Mouse (Mus musculus) midbrain, embryonic 12.5 days (tissue): Measurements from ENCODE around the gene Atxn7l1. TPM values are rescaled to one million over a fixed set of nuclear protein-coding genes. Genes with fewer than 3 reads are reported as not detected.

ENCODE experiments used
- ATAC-seq: fragments of 200-750 bp; cut with Nextera tagmentation; 2 replicates; pipeline ENCODE4 v1.8.0; 2017; ENCODE audit warnings: low read depth, moderate TSS enrichment, moderate library complexity; ENCODE audit not compliant: low FRiP score
- H3K27ac ChIP-seq: fragments of 300-500 bp; sonication (generic); replicated peaks from 2 replicates; pipeline ENCODE4 v1.5.1; 2016; ENCODE audit warnings: mild to moderate bottlenecking
- H3K27me3 ChIP-seq: fragments of 300-500 bp; sonication (generic); 2 replicates; pipeline ENCODE4 v1.6.1; 2016; ENCODE audit warnings: mild to moderate bottlenecking
- H3K36me3 ChIP-seq: fragments of 300-500 bp; sonication (generic); 2 replicates; pipeline ENCODE4 v1.6.1; 2016
- H3K4me1 ChIP-seq: fragments of 300-500 bp; sonication (generic); 2 replicates; pipeline ENCODE4 v1.6.1; 2016
- H3K4me2 ChIP-seq: fragments of 300-500 bp; sonication (generic); replicated peaks from 2 replicates; pipeline ENCODE4 v1.6.1; 2016; ENCODE audit warnings: mild to moderate bottlenecking, moderate library complexity
- H3K4me3 ChIP-seq: fragments of 300-500 bp; sonication (generic); 2 replicates; pipeline ENCODE4 v1.5.1; 2016; ENCODE audit warnings: mild to moderate bottlenecking
- H3K9ac ChIP-seq: fragments of 300-500 bp; sonication (generic); replicated peaks from 2 replicates; pipeline ENCODE4 v1.6.1; 2016; ENCODE audit warnings: mild to moderate bottlenecking, moderate library complexity
- H3K9me3 ChIP-seq: fragments of 300-500 bp; sonication (generic); 2 replicates; pipeline ENCODE4 v1.6.1; 2016; ENCODE audit warnings: mild to moderate bottlenecking
- WGBS: fragments of 180-500 bp; shearing (Covaris S2); methylation state at CpG from one replicate; pipeline ENCODE4 v1.1.7; 2016; 5-methylcytosine and 5-hydroxymethylcytosine counted together
- polyA plus RNA-seq: library from polyadenylated mRNA; unstranded; fragments of >200 nt; fragmentation: Nextera tagmentation; extraction: Ambion mirVana; gene quantifications from 2 replicates; pipeline ENCODE4 v1.2.1, GENCODE M21; 2016

Gene Atxn7l1
- polyA plus RNA-seq, 1 experiment from 2014 or later: 11.3 TPM

- no peaks in the 10 kb centered on the region for H3K36me3 ChIP-seq
- H3K27me3 ChIP-seq: no peaks in the 10 kb centered on the region
- no peak for ATAC-seq
- no peak overlapping the region for H3K9ac ChIP-seq
- H3K4me3 ChIP-seq: no peak overlapping the region
- peaks cover 7% of the 10 kb centered on the region; the same call in 1 of the 2 replicates for H3K4me1 ChIP-seq
- H3K27ac ChIP-seq: no peak overlapping the region
- WGBS: 85% methylated on average over 5 of the region's 5 CpGs
- no peak overlapping the region for H3K4me2 ChIP-seq
- no peaks in the 10 kb centered on the region for H3K9me3 ChIP-seq
Observed at GRCm38 (mm10) chr12:33315804-33316203, 168.3 kb downstream of the Atxn7l1 start.

DNA sequence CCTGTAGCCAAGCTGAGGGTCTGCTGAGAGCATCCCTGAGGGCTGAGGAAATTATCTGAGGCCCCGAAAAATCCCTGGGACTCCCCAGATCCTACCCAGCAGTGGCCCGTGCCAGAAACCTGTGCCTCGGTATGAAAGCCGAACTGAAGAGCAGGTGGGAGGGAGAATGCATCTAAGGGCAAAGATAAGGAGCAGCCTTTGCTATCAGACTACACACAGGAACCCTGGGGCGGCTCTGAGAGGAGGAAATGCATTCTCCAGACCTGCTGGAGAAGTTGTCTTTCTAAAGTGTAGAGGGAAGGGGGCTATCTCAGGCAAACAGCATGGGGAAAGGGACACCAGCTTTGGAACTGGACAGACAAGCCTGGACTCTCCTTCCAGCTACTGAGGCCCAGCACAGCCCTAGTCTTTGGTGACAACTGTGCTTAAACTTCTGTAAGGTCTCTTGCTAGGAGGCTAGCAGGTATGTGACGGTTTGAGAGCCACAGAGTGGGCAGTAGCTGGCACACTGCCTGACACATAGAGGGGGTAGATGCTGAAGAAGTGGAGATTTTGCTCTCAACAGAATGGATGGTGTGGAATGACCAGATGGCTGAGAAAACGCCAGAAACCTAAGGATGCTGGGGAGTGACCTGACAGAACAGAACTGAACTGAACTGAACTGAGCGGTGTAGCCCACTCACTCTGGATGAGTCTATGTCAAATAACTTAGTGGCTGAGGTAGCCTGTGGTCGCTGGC is 170.5 kb downstream of the Atxn7l1 start:
- H3K27ac ChIP-seq: no peak overlapping the region
- H3K4me1 ChIP-seq: peaks cover 7% of the 10 kb centered on the region; the same call in 1 of the 2 replicates
- H3K9me3 ChIP-seq: no peaks in the 10 kb centered on the region
- H3K4me2 ChIP-seq: no peak overlapping the region
- no peaks in the 10 kb centered on the region for H3K36me3 ChIP-seq
- ATAC-seq: no peak
- H3K4me3 ChIP-seq: no peak overlapping the region
- no peak overlapping the region for H3K9ac ChIP-seq
- 89% methylated on average over 9 of the region's 9 CpGs for WGBS
- no peaks in the 10 kb centered on the region for H3K27me3 ChIP-seq

GRCm38 (mm10) chr12:33322547-33322946 is 175.1 kb downstream of the Atxn7l1 start:
- Histone ChIP-seq H3K4me2 (no peak overlapping the region), H3K27ac (no peak overlapping the region), H3K27me3 (no peaks in the 10 kb centered on the region), H3K36me3 (0 out of 2 replicates have a peak, but pooled peaks cover 6% of the 10 kb centered on the region), H3K9me3 (no peaks in the 10 kb centered on the region), H3K4me1 (no peaks in the 10 kb centered on the region), H3K4me3 (no peak overlapping the region), H3K9ac (no peak overlapping the region)
- no peak for ATAC-seq
- WGBS: 74% methylated on average over 7 of the region's 7 CpGs

DNA sequence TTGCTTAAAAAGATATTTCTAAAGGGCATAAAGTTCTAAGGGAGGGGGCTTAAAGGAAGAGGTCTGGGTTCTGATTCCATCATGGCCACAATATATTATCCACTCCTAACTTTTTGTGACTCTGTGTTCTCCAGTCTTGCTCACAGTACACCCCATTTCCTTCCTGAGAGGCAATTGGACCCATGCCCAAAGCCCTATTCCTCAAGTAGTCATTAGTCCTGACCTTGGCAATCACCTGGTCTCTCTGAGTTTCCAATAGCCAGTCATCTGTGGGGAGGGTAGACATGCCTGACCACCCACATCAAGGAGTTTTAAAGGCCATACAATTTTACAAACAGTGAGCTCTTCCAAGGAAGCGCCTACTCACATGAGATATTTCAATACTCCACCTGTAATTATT is 176.3 kb downstream of the Atxn7l1 start:
- H3K27me3 ChIP-seq: no peaks in the 10 kb centered on the region
- H3K4me2 ChIP-seq: no peak overlapping the region
- no peak overlapping the region for H3K9ac ChIP-seq
- no peak overlapping the region for H3K4me3 ChIP-seq
- H3K27ac ChIP-seq: no peak overlapping the region
- no peaks in the 10 kb centered on the region for H3K4me1 ChIP-seq
- ATAC-seq: no peak
- H3K9me3 ChIP-seq: no peaks in the 10 kb centered on the region
- WGBS: 95% methylated on average over 1 of the region's 1 CpGs
- 0 out of 2 replicates have a peak, but pooled peaks cover 7% of the 10 kb centered on the region for H3K36me3 ChIP-seq

- ATAC-seq: no peak
- Histone ChIP-seq H3K36me3 (0 out of 2 replicates have a peak, but pooled peaks cover 7% of the 10 kb centered on the region), H3K27me3 (no peaks in the 10 kb centered on the region), H3K4me1 (no peaks in the 10 kb centered on the region), H3K27ac (no peak overlapping the region), H3K9ac (no peak overlapping the region), H3K4me2 (no peak overlapping the region), H3K9me3 (no peaks in the 10 kb centered on the region), H3K4me3 (no peak overlapping the region)
- 79% methylated on average over 9 of the region's 9 CpGs for WGBS
Observed at GRCm38 (mm10) chr12:33325424-33325823, 177.9 kb downstream of the Atxn7l1 start.

DNA sequence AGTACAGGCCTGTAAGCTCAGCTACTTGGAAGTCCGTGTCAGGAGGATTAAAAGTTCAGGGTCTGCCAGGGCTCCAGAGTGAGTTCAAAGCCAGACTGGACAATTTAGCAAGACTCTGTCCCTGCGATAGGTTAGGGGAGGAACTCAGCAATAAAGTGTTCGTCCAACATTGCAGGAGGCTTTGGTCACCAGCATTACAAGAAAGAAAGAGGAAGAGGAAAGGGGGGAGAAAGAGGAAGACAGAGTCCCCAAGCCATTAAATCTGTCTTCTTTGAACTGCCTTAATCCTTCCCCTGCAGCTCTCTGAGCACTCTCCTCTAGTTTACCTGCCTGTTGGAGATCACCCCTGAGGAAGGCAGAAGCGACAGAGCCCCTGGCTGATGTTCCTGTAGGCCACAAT is 184.6 kb downstream of the Atxn7l1 start:
- WGBS: 58% methylated on average over 4 of the region's 4 CpGs
- Histone ChIP-seq H3K4me1 (0 out of 2 replicates have a peak, but pooled peaks cover 6% of the 10 kb centered on the region), H3K9me3 (no peaks in the 10 kb centered on the region), H3K27me3 (peaks cover 4% of the 10 kb centered on the region; the same call in 1 of the 2 replicates), H3K27ac (no peak overlapping the region), H3K36me3 (0 out of 2 replicates have a peak, but pooled peaks cover 6% of the 10 kb centered on the region), H3K4me2 (no peak overlapping the region), H3K4me3 (no peak overlapping the region), H3K9ac (no peak overlapping the region)
- ATAC-seq: no peak

DNA sequence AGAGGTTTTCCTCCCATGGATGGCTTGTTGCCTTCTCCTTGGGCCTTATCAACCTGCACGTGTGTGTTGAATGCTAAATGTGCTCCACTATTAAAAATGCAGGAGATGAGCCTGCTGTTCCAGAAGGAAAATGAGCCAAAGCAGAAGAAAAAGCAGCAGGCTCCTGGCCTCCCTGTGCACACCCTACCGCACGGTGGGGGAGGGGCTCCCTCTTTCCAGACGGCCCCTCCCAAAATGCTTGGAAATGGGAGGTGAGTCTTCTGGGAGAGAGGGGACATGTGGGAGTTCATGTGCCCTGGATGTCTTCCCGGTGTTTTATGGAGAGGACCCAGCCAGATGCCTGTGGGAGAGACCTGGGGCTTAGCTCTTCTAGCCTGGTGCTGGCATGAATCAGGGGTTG is 185.3 kb downstream of the Atxn7l1 start:
- Histone ChIP-seq H3K4me3 (no peak overlapping the region), H3K4me2 (no peak overlapping the region), H3K4me1 (0 out of 2 replicates have a peak, but pooled peaks cover 6% of the 10 kb centered on the region), H3K9ac (no peak overlapping the region), H3K36me3 (no peaks in the 10 kb centered on the region), H3K27me3 (peaks cover 4% of the 10 kb centered on the region; the same call in 1 of the 2 replicates), H3K9me3 (no peaks in the 10 kb centered on the region), H3K27ac (no peak overlapping the region)
- 70% methylated on average over 5 of the region's 5 CpGs for WGBS
- no peak for ATAC-seq

DNA sequence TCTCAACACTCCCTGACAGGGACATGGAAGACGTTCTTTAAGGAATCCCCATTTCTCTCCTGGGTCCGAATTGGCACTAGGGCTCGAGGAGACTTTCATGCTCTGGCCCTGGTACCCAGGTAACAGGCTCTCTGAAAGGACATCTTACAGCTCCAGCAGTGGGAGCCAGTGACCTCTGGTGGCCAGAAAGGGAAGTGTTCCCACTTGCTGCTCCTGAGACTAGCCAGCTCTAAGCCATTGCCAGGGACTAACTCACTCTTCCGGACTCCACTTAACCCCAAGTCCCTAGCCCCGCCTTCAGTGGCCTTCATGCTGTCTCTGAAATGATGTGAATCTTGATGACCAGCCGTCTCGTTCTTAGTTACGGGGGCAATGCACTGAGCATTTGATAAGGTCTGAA is 186.4 kb downstream of the Atxn7l1 start:
- Histone ChIP-seq H3K9me3 (no peaks in the 10 kb centered on the region), H3K36me3 (no peaks in the 10 kb centered on the region), H3K9ac (no peak overlapping the region), H3K4me3 (no peak overlapping the region), H3K4me1 (0 out of 2 replicates have a peak, but pooled peaks cover 6% of the 10 kb centered on the region), H3K27ac (no peak overlapping the region), H3K4me2 (no peak overlapping the region), H3K27me3 (peaks cover 4% of the 10 kb centered on the region; the same call in 1 of the 2 replicates)
- peak; percentile 72 for ATAC-seq
- WGBS: 29% methylated on average over 8 of the region's 8 CpGs

DNA sequence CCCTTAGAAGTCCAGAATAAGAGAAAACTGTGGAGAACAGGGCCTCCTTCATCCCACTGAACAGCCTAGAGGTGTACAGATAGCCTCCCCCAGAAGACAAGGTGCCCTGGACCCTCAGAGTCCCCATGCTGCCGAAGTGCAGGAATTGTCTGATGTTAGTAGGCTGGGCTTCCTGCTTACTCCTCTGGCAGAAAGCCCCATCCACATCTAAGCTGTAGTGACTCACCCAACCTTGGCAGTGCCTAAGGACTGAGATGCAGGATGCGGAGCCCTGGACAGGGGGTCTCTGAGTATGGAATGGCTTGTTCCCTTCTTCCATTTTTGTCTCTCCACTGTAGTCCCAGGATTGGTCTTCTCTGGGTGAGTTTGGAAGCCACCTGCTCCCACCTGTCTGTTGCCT is 187.0 kb downstream of the Atxn7l1 start:
- H3K36me3 ChIP-seq: no peaks in the 10 kb centered on the region
- H3K4me3 ChIP-seq: no peak overlapping the region
- H3K9me3 ChIP-seq: no peaks in the 10 kb centered on the region
- ATAC-seq: no peak
- H3K4me1 ChIP-seq: 0 out of 2 replicates have a peak, but pooled peaks cover 6% of the 10 kb centered on the region
- WGBS: 92% methylated on average over 2 of the region's 2 CpGs
- no peak overlapping the region for H3K9ac ChIP-seq
- H3K27me3 ChIP-seq: peaks cover 4% of the 10 kb centered on the region; the same call in 1 of the 2 replicates
- no peak overlapping the region for H3K4me2 ChIP-seq
- no peak overlapping the region for H3K27ac ChIP-seq

- H3K9ac ChIP-seq: no peak overlapping the region
- H3K4me1 ChIP-seq: 0 out of 2 replicates have a peak, but pooled peaks cover 6% of the 10 kb centered on the region
- H3K36me3 ChIP-seq: no peaks in the 10 kb centered on the region
Observed at GRCm38 (mm10) chr12:33334951-33335350, 187.5 kb downstream of the Atxn7l1 start.

DNA sequence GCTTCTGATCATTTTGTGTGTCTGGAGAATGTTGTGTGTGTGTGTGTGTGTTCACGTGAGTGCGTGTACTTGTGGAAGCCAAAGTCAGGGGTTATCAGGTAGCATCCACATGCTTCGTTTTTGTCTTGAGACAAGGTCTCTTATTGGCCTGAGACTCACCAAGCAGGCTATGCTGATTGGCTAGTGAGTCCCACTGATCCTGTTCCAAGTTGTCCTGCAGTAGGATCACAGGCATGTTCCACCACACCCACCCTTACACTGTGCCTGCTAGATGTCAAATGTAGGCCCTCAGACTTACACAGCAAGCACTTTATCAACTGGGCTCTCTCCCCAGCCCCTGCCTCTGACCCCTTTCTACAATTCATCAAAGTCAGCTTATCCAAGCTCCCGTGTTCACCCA is 187.9 kb downstream of the Atxn7l1 start:
- Histone ChIP-seq H3K27ac (no peak overlapping the region), H3K4me2 (no peak overlapping the region), H3K4me1 (0 out of 2 replicates have a peak, but pooled peaks cover 6% of the 10 kb centered on the region), H3K4me3 (no peak overlapping the region), H3K27me3 (peaks cover 4% of the 10 kb centered on the region; the same call in 1 of the 2 replicates), H3K36me3 (no peaks in the 10 kb centered on the region), H3K9me3 (no peaks in the 10 kb centered on the region), H3K9ac (no peak overlapping the region)
- no peak for ATAC-seq
- 90% methylated on average over 4 of the region's 4 CpGs for WGBS

More at GRCm38 (mm10) chr12:33334951-33335350, 187.5 kb downstream of the Atxn7l1 start:
- Histone ChIP-seq H3K27ac (no peak overlapping the region), H3K9me3 (no peaks in the 10 kb centered on the region), H3K4me2 (no peak overlapping the region), H3K27me3 (peaks cover 4% of the 10 kb centered on the region; the same call in 1 of the 2 replicates), H3K4me3 (no peak overlapping the region)
- ATAC-seq: no peak
- WGBS: 85% methylated on average over 5 of the region's 5 CpGs

DNA sequence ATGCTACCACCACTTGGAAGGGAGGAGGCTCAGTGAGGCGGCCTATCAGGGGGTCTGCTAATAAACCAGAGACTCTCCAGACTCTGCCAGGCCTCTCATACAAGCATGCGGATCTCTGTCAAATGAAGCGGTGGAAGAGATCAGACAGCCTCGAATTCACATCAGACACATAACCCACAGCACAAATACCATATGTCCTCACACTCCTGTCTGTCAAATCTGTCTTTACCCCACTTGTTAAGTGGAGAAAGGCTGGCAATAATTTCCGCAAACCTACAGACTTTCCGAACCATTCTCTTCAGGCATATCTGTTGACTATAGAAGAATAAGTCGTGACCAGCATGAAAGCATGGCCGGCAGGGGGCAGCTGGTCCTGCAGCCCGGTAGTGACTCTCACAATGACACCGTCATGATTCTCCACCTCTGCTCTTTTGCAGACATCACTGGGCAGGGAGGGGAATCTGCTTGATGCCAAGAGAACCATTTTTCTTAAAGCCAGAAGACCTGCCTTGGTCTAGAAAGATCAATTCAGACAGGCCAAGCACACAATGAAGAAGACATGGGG is 189.2 kb downstream of the Atxn7l1 start:
- Histone ChIP-seq H3K4me1 (peaks cover 11% of the 10 kb centered on the region; the same call in 1 of the 2 replicates), H3K9me3 (no peaks in the 10 kb centered on the region), H3K4me3 (no peak overlapping the region), H3K9ac (no peak overlapping the region), H3K27me3 (peaks cover 4% of the 10 kb centered on the region; the same call in 1 of the 2 replicates), H3K36me3 (no peaks in the 10 kb centered on the region), H3K27ac (no peak overlapping the region), H3K4me2 (no peak overlapping the region)
- 65% methylated on average over 10 of the region's 10 CpGs for WGBS
- ATAC-seq: no peak
